Mouse (Mus musculus) central nervous system, embryonic 14 days (tissue): Measurements from ENCODE around the gene Rcn2. TPM values are rescaled to one million over a fixed set of nuclear protein-coding genes. Genes with fewer than 3 reads are reported as not detected.

ENCODE experiments used
- polyA plus RNA-seq: library from polyadenylated mRNA; depleted of rRNA; stranded (reverse); fragments of >200 nt; gene quantifications from 2 replicates; pipeline ENCODE4 v1.2.3, GENCODE M21; 2012; rRNA removed

Gene Rcn2
- polyA plus RNA-seq: 156 and 157 TPM in 2 replicates

GRCm38 (mm10) chr9:56041372-56042180 lies at the start of gene Rcn2:
Gene Rcn2 (plus strand): TSS chr9:56041845.

DNA sequence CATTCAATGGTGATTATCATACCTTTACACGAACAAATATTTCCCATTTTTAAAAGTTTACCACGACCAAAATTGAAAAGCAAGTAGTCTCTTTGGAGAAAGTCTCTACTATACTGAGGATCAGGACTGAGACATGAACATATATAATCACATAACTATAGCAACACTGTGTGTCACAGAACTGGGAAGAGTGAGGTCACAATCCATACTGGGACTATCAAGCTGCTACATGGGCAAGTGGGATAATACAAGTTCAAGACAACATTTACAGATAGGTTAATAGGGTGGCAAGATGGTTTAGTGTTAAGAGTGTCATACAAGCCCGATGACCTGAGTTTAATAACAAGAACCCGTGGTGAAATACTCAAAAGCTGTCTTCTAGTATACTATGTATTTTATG lies 31.2 kb upstream of the Rcn2 start, which contains the start of gene 4930563M21Rik:
TSS of gene 4930563M21Rik (minus strand) at position 101 of the 400 bp plus-strand sequence.

DNA sequence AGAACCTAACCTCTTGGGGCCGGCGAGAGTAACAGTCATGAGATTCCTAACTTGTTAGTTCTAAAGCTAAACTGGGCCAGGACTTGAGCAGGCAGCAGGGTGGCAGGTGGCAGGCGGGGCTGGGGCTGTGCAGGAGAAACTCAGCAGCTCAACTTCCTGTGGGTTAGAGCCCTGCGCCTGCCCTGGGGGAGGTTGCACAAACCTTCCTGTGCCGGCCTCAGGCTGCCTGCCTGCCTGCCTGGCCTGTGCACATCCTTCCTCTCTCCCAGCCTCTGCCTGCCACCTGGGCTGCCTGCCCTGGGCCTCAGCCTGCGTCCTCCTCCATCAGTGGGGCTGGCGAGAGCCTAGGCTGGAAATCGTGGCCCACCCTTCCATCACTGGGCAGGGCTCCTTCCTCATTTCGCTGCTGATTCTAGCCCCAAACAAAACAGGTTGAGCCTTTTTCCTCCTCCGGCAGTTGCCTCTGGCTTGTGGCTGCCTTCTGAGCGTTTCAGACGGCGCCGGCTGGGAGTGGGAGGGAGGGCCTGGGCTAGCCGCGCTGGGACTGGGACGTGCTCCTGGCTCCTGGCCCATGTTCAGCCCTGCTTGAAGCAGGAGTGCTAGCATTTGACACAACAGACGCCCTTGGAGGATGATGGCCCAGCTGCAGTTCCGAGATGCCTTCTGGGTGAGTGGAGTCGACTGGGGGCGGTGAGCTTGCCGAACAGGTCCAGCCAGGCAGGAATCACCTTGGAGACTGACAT lies 48.3 kb downstream of the Rcn2 start, which contains the start of gene Pstpip1:
TSS of gene Pstpip1 (plus strand) at position 185 of the 743 bp plus-strand sequence.

Other genes starting within 250 kb of the Rcn2 start
- 17.2 and 17.3 TPM in 2 replicates for gene Scaper, start 103.7 kb upstream of the Rcn2 start, polyA plus RNA-seq
- gene 4930563M21Rik, start 31.3 kb upstream of the Rcn2 start, polyA plus RNA-seq: not detected in 2 replicates
- 1.2 and 2.2 TPM in 2 replicates for gene Pstpip1, start 48.1 kb downstream of the Rcn2 start, polyA plus RNA-seq
- gene Tspan3, start 123.6 kb downstream of the Rcn2 start, polyA plus RNA-seq: 344 and 347 TPM in 2 replicates